Mouse (Mus musculus) cortical plate, adult 2 months (tissue): ENCODE data around the gene Cxcr1. TPM values are rescaled to one million over a fixed set of nuclear protein-coding genes. Genes with fewer than 3 reads are reported as not detected.
"Not testable (repeated sequence)": the region's sequence is repeated elsewhere in the genome, so short reads cannot be mapped to it uniquely, and the experiment has no call there.

ENCODE experiments used
- H3K27ac ChIP-seq: fragments of 200-500 bp; 2 replicates; pipeline ENCODE4 v1.5.1; 2012; ENCODE audit warnings: low read length, control low read depth, inconsistent platforms; ENCODE audit not compliant: insufficient read depth
- H3K4me1 ChIP-seq: fragments of 200-500 bp; 2 replicates; pipeline ENCODE4 v1.6.1; 2011; ENCODE audit warnings: low read length; ENCODE audit not compliant: control insufficient read depth, insufficient read depth
- H3K4me3 ChIP-seq: fragments of 200-500 bp; 2 replicates; pipeline ENCODE4 v1.5.1; 2011; ENCODE audit warnings: mild to moderate bottlenecking, low read length, control low read depth; ENCODE audit not compliant: insufficient read depth
- CTCF ChIP-seq: fragments of 200-500 bp; IDR thresholded peaks from 2 replicates; pipeline ENCODE4 v1.5.1; 2011; ENCODE audit warnings: mild to moderate bottlenecking, control low read depth, low read length; ENCODE audit not compliant: insufficient read depth; ENCODE audit errors: extremely low read depth
- POLR2A ChIP-seq: fragments of 200-500 bp; IDR thresholded peaks from 2 replicates; pipeline ENCODE4 v1.6.1; 2011; ENCODE audit warnings: mild to moderate bottlenecking, low read length, control low read depth; ENCODE audit not compliant: insufficient read depth; ENCODE audit errors: extremely low read depth
- polyA plus RNA-seq: library from polyadenylated mRNA; depleted of rRNA; stranded (reverse); fragments of >200 nt; gene quantifications from 2 replicates; pipeline ENCODE4 v1.2.3, GENCODE M21; 2012

Gene Cxcr1
- polyA plus RNA-seq, 1 experiment, result not detected

DNA sequence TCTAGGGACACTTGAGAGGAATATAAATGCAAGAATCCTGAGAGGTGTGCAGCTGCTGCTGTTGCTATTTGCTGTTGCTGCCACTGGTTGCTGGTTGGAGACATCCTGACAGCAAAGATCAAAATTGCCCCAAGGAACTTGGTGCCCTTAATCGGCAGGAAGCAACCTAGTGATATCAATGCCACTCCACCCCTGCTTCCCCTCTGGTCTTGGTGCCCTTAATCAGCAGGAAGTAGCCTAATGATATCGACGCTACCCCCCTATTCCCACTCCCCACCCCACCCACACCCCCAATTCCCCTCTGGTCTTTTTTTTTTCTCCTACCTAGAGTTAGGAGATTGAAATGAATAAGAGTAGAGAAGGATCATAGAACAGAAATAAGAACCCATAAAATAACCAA, 21.7 kb downstream of the Cxcr1 start:
- no peak overlapping the region for H3K27ac ChIP-seq
- no peak overlapping the region for H3K4me3 ChIP-seq
- TF ChIP-seq CTCF, result no peak
- no peak for TF ChIP-seq POLR2A
- no peaks in the 10 kb centered on the region for H3K4me1 ChIP-seq

DNA sequence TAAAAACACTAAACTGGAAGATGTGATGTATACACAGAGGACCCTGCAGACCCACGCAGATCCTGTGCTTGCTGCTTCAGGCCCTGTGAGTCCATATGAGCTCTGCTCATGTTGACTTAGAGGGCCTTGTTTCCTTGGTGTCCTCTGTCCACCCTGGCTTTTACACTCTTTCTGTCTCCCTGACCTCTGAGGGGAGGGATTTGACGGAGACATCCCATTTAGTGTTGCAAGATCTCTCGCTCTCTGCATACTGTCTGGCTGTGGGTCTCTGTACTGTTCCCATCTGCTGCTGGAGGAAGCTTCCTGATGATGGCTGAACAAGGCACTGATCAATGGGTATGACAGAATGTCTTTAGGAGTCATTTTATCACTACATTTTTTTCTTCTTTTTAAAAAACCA, 24.7 kb downstream of the Cxcr1 start:
- no peak overlapping the region for H3K27ac ChIP-seq
- TF ChIP-seq CTCF (no peak), POLR2A (no peak)
- H3K4me3 ChIP-seq, result no peak overlapping the region
- no peaks in the 10 kb centered on the region for H3K4me1 ChIP-seq

DNA sequence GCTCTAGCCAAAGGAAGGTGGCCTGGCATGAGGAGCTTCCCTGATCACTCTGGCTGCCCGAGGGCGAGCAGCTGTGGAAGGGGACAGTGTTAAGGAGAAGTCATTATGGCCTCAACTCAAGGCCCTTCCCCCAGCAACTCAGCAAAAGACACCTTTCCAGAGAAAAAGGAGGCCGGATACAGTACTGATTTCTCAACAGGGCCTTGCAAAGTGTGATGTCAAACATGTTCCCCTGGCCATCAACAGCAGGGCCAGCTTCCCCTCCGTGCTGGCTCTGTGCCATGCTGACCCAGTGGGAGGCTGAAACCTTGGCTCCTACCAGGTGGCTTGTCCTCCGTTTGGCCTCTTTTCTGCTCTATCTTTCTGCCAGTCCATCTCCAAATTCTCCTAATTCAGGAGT, 27.3 kb downstream of the Cxcr1 start:
- Histone ChIP-seq H3K4me1 (no peaks in the 10 kb centered on the region), H3K27ac (no peak overlapping the region), H3K4me3 (no peak overlapping the region)
- TF ChIP-seq POLR2A, result no peak
- no peak for TF ChIP-seq CTCF

DNA sequence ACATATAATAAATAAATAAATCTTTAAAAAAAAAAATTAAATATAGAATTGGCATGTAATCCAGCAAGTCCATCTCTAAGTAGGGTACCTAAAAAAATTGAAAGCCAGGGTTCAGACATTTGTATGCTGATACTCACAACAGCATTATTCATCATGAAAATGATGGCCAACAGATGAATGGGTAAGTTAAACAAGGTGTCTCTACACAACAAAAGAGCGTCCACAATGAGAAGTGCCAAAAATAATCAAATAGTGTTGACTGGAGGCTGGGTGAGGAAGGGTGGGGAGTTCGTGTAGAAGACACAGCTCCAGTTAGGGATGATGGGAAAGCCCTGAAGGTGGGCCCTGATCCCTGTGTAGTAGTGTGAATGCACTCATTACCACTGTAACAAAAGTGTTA, 34.4 kb downstream of the Cxcr1 start:
- TF ChIP-seq CTCF (no peak), POLR2A (no peak)
- Histone ChIP-seq H3K4me1 (no peaks in the 10 kb centered on the region), H3K4me3 (no peak overlapping the region), H3K27ac (no peak overlapping the region)

DNA sequence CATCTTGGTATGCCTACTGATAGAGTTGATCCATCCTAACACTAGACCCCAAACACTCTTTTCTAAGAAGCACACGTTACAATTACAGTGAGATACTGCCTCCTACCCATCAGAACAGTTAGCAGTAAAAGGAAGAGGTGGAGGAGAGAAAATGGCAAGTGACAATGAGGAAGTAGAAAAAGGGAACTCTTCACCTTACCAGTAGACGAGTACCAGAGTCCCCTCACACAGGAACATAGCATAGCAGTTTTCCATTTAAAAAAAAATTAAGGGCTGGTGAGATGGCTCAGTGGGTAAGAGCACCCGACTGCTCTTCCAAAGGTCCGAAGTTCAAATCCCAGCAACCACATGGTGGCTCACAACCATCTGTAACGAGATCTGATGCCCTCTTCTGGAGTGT, 34.8 kb downstream of the Cxcr1 start:
- not testable (repeated sequence) for H3K27ac ChIP-seq, H3K4me1 ChIP-seq, H3K4me3 ChIP-seq

DNA sequence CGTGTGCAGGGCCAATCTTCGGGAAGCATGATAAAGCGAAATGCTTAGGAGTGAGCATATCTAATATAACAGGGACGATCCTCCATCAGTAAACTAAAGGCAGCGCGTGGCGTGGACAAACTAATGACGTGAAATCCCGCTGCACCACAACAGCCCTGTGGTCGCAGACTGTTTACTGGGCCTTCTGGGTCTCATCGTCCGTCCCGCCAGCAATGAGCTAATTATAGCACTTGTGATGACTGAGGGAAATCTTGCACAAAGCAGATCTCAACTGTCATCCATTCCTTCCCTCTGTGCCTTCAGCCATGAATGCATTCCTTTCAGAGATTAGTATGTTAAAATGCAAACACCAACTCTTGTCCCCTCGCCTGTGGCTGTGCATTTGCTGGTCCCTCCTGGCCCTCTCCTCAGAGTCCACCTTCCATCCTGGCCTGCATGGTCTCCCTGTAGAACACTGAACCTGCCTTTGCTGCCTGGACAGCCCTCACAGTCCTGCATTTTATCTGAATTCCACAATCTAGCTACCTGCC, 38.0 kb downstream of the Cxcr1 start:
- Histone ChIP-seq H3K4me3 (no peak overlapping the region), H3K27ac (no peak overlapping the region), H3K4me1 (no peaks in the 10 kb centered on the region)
- TF ChIP-seq POLR2A (no peak), CTCF (no peak)

DNA sequence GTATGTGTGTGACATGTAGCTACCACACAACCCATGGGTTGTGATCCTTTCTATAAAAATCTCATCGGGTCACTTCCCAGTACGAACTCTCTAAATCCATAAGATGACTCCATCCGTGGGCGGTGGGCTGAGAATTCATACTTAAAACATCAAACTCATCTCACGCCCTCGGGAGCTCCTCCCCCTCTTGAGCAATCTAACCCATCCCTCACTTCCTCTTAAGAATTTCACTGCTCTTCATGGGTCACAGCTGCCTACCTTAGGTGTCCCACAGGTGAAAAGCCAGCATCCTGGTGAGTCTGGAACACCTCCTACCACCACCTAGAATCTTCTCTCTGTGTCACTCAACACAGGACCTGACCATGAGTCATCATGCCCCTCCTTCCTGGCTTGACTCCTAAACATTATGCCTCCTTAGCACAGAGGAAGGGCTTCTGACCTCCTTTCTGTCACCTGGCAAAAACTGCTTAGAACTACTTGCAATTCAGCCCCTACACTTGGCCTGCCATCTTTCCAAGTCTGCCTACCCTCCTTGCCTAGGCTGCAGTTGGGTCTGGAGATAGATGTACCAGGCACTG, 38.9 kb downstream of the Cxcr1 start:
- 0 out of 2 replicates have a peak, but pooled peaks cover 2% of the 10 kb centered on the region for H3K4me1 ChIP-seq
- TF ChIP-seq CTCF (no peak), POLR2A (no peak)
- no peak overlapping the region for H3K27ac ChIP-seq
- no peak overlapping the region for H3K4me3 ChIP-seq

DNA sequence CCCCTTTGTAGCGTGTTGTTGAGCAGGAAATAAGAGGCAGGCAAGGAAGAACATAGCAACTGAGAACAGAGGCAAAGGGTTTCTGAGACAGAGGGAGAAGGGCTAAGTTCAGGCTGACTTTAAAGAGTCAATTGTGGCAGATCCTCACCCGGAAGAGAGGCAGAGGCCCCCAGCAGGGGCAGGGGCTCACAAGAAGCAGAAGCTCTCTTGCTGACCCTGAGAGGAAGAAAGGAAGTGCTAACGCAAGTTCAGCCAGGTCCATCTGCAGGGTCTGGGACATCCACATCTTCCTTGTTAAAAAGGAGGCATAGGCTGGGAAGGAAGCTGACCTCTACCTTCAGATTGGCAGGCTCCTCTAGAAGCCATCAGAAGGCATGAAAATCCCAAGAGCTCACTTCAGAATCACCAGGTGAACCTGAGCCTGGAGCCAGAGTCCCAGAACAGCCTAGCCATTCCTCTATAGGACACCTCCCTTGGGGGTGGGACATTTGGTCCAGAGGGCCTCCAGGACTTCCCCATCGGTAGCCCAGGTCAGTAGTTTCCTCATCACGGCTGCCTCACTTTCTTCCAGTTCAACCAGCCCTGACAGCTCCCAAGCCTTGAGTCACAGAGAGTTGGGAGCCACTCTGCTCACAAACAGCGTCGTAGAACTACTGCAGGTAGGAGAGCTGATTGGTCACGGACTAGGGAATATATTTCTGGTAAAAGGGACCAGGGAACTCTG, 40.8 kb downstream of the Cxcr1 start, which contains the start of gene Cxcr2:
Cxcr2 (plus strand) TSS at position 529 of the 724 bp plus-strand sequence.
- no peak for TF ChIP-seq POLR2A
- TF ChIP-seq CTCF, result no peak
- 0 out of 2 replicates have a peak, but pooled peaks cover 2% of the 10 kb centered on the region for H3K4me1 ChIP-seq

DNA sequence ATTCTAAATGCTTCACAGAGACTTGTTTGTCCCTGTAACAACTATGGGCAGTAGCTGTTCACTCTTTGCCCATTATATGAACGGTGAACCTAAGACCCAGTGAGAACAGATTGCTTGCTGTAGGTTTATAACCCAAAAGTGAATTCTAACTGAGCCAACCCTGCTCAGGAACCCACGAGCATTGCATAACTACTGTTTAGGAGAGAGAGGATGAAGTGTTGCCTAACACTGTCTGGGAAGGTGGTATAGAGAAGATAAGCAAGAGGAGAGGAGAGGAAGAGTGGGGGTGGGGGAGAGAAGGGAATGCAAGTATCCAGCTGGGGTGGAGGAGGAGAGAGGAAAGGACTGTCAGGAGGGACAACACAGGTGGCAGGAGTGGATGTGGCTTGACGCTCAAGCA, 43.3 kb downstream of the Cxcr1 start:
- Histone ChIP-seq H3K4me3 (no peak overlapping the region), H3K27ac (no peak overlapping the region), H3K4me1 (0 out of 2 replicates have a peak, but pooled peaks cover 2% of the 10 kb centered on the region)
- TF ChIP-seq CTCF, result no peak
- no peak for TF ChIP-seq POLR2A

More for the DNA sequence above, 40.8 kb downstream of the Cxcr1 start, which contains the start of gene Cxcr2:
- Histone ChIP-seq H3K4me3 (no peak within 1 kb of the TSS), H3K27ac (no peak within 1 kb of the TSS)

DNA sequence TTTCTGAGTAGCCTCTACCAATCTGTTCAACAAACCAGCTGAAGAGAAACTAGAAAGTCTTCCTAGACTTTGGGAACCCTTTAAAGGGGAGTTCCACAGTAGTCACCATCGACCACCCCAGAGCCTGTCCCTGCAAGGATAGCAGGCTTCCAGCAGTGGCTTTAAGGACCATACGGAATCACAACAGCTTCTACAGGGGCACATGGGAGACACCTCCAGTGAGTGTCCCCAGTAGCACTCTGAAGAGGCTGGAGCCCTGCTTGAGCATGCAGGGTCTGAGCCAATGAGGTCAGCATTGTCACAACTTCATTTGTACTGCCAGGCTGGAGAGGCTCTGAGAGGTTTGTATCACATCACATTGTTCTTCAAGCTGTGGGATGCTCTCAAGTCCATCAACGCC, 44.3 kb downstream of the Cxcr1 start:
- TF ChIP-seq CTCF (no peak), POLR2A (no peak)
- 0 out of 2 replicates have a peak, but pooled peaks cover 2% of the 10 kb centered on the region for H3K4me1 ChIP-seq
- H3K27ac ChIP-seq, result no peak overlapping the region
- no peak overlapping the region for H3K4me3 ChIP-seq
